Mouse (Mus musculus): ENCODE measurements around the gene Slc15a2. TPM values are rescaled to one million over a fixed set of nuclear protein-coding genes. Genes with fewer than 3 reads are reported as not detected.

The Slc15a2 gene
- total and polyA plus RNA-seq, 3 experiments, result 1.6 to 144 (median 111) TPM

GRCm38 (mm10) chr16:36732572-36732971 is 52.2 kb downstream of the Slc15a2 start:
- DNase-seq (ENCODE audit: low spot score), result no peak
- ATAC-seq (ENCODE audit: extremely low read depth, insufficient number of reproducible peaks, low FRiP score, poor library complexity, severe bottlenecking), result no peak
- Histone ChIP-seq H3K4me1 (ENCODE audit: insufficient read depth, low read depth, low read length) (no peaks in the 10 kb centered on the region), H3K36me3 (replicated peaks) (no peaks in the 10 kb centered on the region), H3K4me3 (ENCODE audit: low read depth, low read length) (no peak overlapping the region), H3K27me3 (ENCODE audit: insufficient read depth, low read length) (peaks cover 3% of the 10 kb centered on the region), H3K9me3 (replicated peaks) (no peaks in the 10 kb centered on the region)
- TF ChIP-seq POLR2AphosphoS5 (IDR thresholded peaks at IDR 0.05; ENCODE audit: insufficient replicate concordance, low read depth, low read length), result no peak

GRCm38 (mm10) chr16:36728959-36729358 is 55.8 kb downstream of the Slc15a2 start:
- Histone ChIP-seq H3K36me3 (replicated peaks) (no peaks in the 10 kb centered on the region), H3K27me3 (ENCODE audit: insufficient read depth, low read length) (peaks cover under 1% of the 10 kb centered on the region), H3K4me1 (ENCODE audit: insufficient read depth, low read depth, low read length) (no peaks in the 10 kb centered on the region), H3K4me3 (ENCODE audit: low read depth, low read length) (no peak overlapping the region), H3K9me3 (replicated peaks) (no peaks in the 10 kb centered on the region)
- no peak for DNase-seq (ENCODE audit: low spot score)
- ATAC-seq (ENCODE audit: extremely low read depth, insufficient number of reproducible peaks, low FRiP score, poor library complexity, severe bottlenecking), result no peak
- TF ChIP-seq GATA1 (IDR thresholded peaks at IDR 0.05; ENCODE audit: borderline replicate concordance, low read length) (no peak), POLR2AphosphoS5 (IDR thresholded peaks at IDR 0.05; ENCODE audit: insufficient replicate concordance, low read depth, low read length) (no peak), GATA2 (IDR thresholded peaks at IDR 0.05; ENCODE audit: borderline replicate concordance, low read depth, low read length) (no peak), CTCF (IDR thresholded peaks at IDR 0.05; ENCODE audit: low read depth, low read length) (no peak), TAL1 (conservative IDR thresholded peaks at IDR 0.05; ENCODE audit: low read depth, low read length) (no peak)

- no peak for TF ChIP-seq TAL1 (conservative IDR thresholded peaks at IDR 0.05; ENCODE audit: low read depth, low read length)
- no peak for TF ChIP-seq CTCF (IDR thresholded peaks at IDR 0.05; ENCODE audit: low read depth, low read length)
- no peak for TF ChIP-seq GATA2 (IDR thresholded peaks at IDR 0.05; ENCODE audit: borderline replicate concordance, low read depth, low read length)
- TF ChIP-seq GATA1 (IDR thresholded peaks at IDR 0.05; ENCODE audit: borderline replicate concordance, low read length), result no peak
- TF ChIP-seq POLR2AphosphoS5 (IDR thresholded peaks at IDR 0.05; ENCODE audit: insufficient replicate concordance, low read depth, low read length), result no peak
- no peaks in the 10 kb centered on the region for H3K36me3 ChIP-seq (replicated peaks)
- no peaks in the 10 kb centered on the region for H3K9me3 ChIP-seq (replicated peaks)
- no peak for ATAC-seq (ENCODE audit: extremely low read depth, insufficient number of reproducible peaks, low FRiP score, poor library complexity, severe bottlenecking)
- no peaks in the 10 kb centered on the region for H3K4me1 ChIP-seq (ENCODE audit: insufficient read depth, low read depth, low read length)
- H3K4me3 ChIP-seq (ENCODE audit: low read depth, low read length), result no peak overlapping the region
- H3K27me3 ChIP-seq (ENCODE audit: insufficient read depth, low read length), result peaks cover 20% of the 10 kb centered on the region; the same call in 1 of the 2 replicates
- no peak for DNase-seq (ENCODE audit: low spot score)
Observed at GRCm38 (mm10) chr16:36723880-36724443, 60.8 kb downstream of the Slc15a2 start.

GRCm38 (mm10) chr16:36722739-36723138 is 62.0 kb downstream of the Slc15a2 start:
- Histone ChIP-seq H3K9me3 (replicated peaks) (no peaks in the 10 kb centered on the region), H3K36me3 (replicated peaks) (no peaks in the 10 kb centered on the region), H3K4me1 (ENCODE audit: insufficient read depth, low read depth, low read length) (no peaks in the 10 kb centered on the region), H3K27me3 (ENCODE audit: insufficient read depth, low read length) (peaks cover 21% of the 10 kb centered on the region; the same call in 1 of the 2 replicates), H3K4me3 (ENCODE audit: low read depth, low read length) (no peak overlapping the region)
- TF ChIP-seq GATA1 (IDR thresholded peaks at IDR 0.05; ENCODE audit: borderline replicate concordance, low read length) (no peak), CTCF (IDR thresholded peaks at IDR 0.05; ENCODE audit: low read depth, low read length) (no peak), POLR2AphosphoS5 (IDR thresholded peaks at IDR 0.05; ENCODE audit: insufficient replicate concordance, low read depth, low read length) (no peak), GATA2 (IDR thresholded peaks at IDR 0.05; ENCODE audit: borderline replicate concordance, low read depth, low read length) (no peak), TAL1 (conservative IDR thresholded peaks at IDR 0.05; ENCODE audit: low read depth, low read length) (no peak)
- ATAC-seq (ENCODE audit: extremely low read depth, insufficient number of reproducible peaks, low FRiP score, poor library complexity, severe bottlenecking) (no peak), DNase-seq (ENCODE audit: low spot score) (no peak)

- Histone ChIP-seq H3K4me1 (ENCODE audit: insufficient read depth, low read depth, low read length) (no peaks in the 10 kb centered on the region), H3K36me3 (replicated peaks) (no peaks in the 10 kb centered on the region), H3K9me3 (replicated peaks) (no peaks in the 10 kb centered on the region), H3K27me3 (ENCODE audit: insufficient read depth, low read length) (peaks cover 26% of the 10 kb centered on the region; the same call in 1 of the 2 replicates), H3K4me3 (ENCODE audit: low read depth, low read length) (no peak overlapping the region)
- DNase-seq (ENCODE audit: low spot score) (no peak), ATAC-seq (ENCODE audit: extremely low read depth, insufficient number of reproducible peaks, low FRiP score, poor library complexity, severe bottlenecking) (no peak)
- TF ChIP-seq CTCF (IDR thresholded peaks at IDR 0.05; ENCODE audit: low read depth, low read length) (0 out of 2 replicates have a peak, but pooled peaks have one; percentile 4), TAL1 (conservative IDR thresholded peaks at IDR 0.05; ENCODE audit: low read depth, low read length) (no peak)
Observed at GRCm38 (mm10) chr16:36720194-36721055, 64.3 kb downstream of the Slc15a2 start.

- TF ChIP-seq TAL1 (conservative IDR thresholded peaks at IDR 0.05; ENCODE audit: low read depth, low read length) (no peak), CTCF (IDR thresholded peaks at IDR 0.05; ENCODE audit: low read depth, low read length) (no peak), GATA2 (IDR thresholded peaks at IDR 0.05; ENCODE audit: borderline replicate concordance, low read depth, low read length) (no peak), POLR2AphosphoS5 (IDR thresholded peaks at IDR 0.05; ENCODE audit: insufficient replicate concordance, low read depth, low read length) (no peak), GATA1 (IDR thresholded peaks at IDR 0.05; ENCODE audit: borderline replicate concordance, low read length) (no peak)
- DNase-seq (ENCODE audit: low spot score) (no peak), ATAC-seq (ENCODE audit: extremely low read depth, insufficient number of reproducible peaks, low FRiP score, poor library complexity, severe bottlenecking) (no peak)
- H3K27me3 ChIP-seq (ENCODE audit: insufficient read depth, low read length), result peaks cover 24% of the 10 kb centered on the region; the same call in 1 of the 2 replicates
- H3K9me3 ChIP-seq (replicated peaks), result no peaks in the 10 kb centered on the region
- no peak overlapping the region for H3K4me3 ChIP-seq (ENCODE audit: low read depth, low read length)
- no peaks in the 10 kb centered on the region for H3K4me1 ChIP-seq (ENCODE audit: insufficient read depth, low read depth, low read length)
- H3K36me3 ChIP-seq (replicated peaks), result no peaks in the 10 kb centered on the region
Observed at GRCm38 (mm10) chr16:36718637-36719036, 66.1 kb downstream of the Slc15a2 start.

Data from G1E (cell line).